Comparison of ENCODE assay signal across 20 mouse cellular contexts in the genomic region with DNA sequence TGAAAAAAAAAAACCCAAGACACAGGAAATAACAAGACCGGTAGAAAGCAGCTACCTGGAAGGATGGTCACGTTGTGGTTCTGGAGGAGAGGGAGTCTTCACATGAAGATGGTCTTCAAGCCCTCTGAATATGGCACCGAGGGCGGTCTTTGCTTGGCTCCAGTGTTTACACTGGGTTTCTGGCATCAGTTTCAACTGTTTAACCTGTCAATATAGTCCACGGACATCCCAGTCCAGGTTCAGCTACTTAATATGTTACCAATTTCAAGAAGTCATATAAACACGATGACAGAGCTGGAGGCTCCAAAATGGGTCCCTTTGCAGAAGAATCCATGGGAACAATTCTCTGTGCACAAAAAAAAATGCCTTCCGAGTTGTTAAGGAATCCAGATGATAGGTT. TPM values are rescaled to one million over a fixed set of nuclear protein-coding genes. Genes with fewer than 3 reads are reported as not detected.
"Had no signal": no experiment of that assay in that cellular context is flagged by ENCODE, and none has a peak within 500 bp of the region (broad histone marks: within the 10 kb centered on the region; RNA-seq: fewer than 3 reads in every experiment).

A gene (minus strand): TSS at position 173 of the 400 bp plus-strand sequence.

- H3K9me3 ChIP-seq: intestine, embryonic 15.5 days; midbrain, embryonic 12.5 days; midbrain, embryonic 15.5 days; neural tube, embryonic 12.5 days; neural tube, embryonic 15.5 days had no signal

- H3K36me3 ChIP-seq: intestine, embryonic 15.5 days; midbrain, embryonic 12.5 days; midbrain, embryonic 15.5 days; neural tube, embryonic 12.5 days; neural tube, embryonic 15.5 days had no signal

- H3K4me3 ChIP-seq: intestine, embryonic 15.5 days; left cerebral cortex, adult 2 months; midbrain, embryonic 12.5 days; midbrain, embryonic 15.5 days; neural tube, embryonic 12.5 days; neural tube, embryonic 15.5 days had no signal

- H3K9ac ChIP-seq: intestine, embryonic 15.5 days; midbrain, embryonic 12.5 days; midbrain, embryonic 15.5 days; neural tube, embryonic 12.5 days; neural tube, embryonic 15.5 days had no signal

- H3K27ac ChIP-seq: intestine, embryonic 15.5 days; left cerebral cortex, adult 2 months; macrophage; midbrain, embryonic 12.5 days; midbrain, embryonic 15.5 days; neural tube, embryonic 12.5 days; neural tube, embryonic 15.5 days had no signal

- DNase-seq: kidney, adult 18-20 months; kidney, postnatal 10 days; kidney, postnatal 36 days; layer of hippocampus, postnatal 36 days; lung, adult 2 months; lung, postnatal 14 days; retina, postnatal 1 day; right cerebral cortex, postnatal 25 days; spleen, adult 18-20 months; thymus, adult 2 months; thymus, postnatal 14 days; thymus, postnatal 4 days had no signal

- ATAC-seq: intestine, embryonic 15.5 days; midbrain, embryonic 15.5 days had no signal

- H3K27me3 ChIP-seq: intestine, embryonic 15.5 days; midbrain, embryonic 12.5 days; midbrain, embryonic 15.5 days; neural tube, embryonic 12.5 days; neural tube, embryonic 15.5 days had no signal

- H3K4me1 ChIP-seq: intestine, embryonic 15.5 days; midbrain, embryonic 12.5 days; midbrain, embryonic 15.5 days; neural tube, embryonic 12.5 days; neural tube, embryonic 15.5 days had no signal

- H3K4me2 ChIP-seq: intestine, embryonic 15.5 days; midbrain, embryonic 12.5 days; midbrain, embryonic 15.5 days; neural tube, embryonic 12.5 days; neural tube, embryonic 15.5 days had no signal

RNA-seq across cellular contexts. Expression of the gene that starts here (rescaled TPM):
- polyA plus RNA-seq: limb, embryonic 11.5 days; midbrain, embryonic 12.5 days; neural tube, embryonic 12.5 days; thymus, adult 2 months had no signal
